Mouse (Mus musculus) embryonic fibroblast, embryonic 13.5 days (primary cell): ENCODE results near the gene Kitl. TPM values are rescaled to one million over a fixed set of nuclear protein-coding genes. Genes with fewer than 3 reads are reported as not detected.

ENCODE experiments used
- H3K27ac ChIP-seq: 2 replicates; pipeline ENCODE4 v1.5.1; 2012; ENCODE audit warnings: low read length, control low read depth, inconsistent platforms; ENCODE audit not compliant: insufficient read depth
- H3K4me1 ChIP-seq: 2 replicates; pipeline ENCODE4 v1.6.1; 2011; ENCODE audit warnings: low read length; ENCODE audit not compliant: control insufficient read depth, insufficient read depth
- H3K4me3 ChIP-seq: 2 replicates; pipeline ENCODE4 v1.5.1; 2011; ENCODE audit warnings: mild to moderate bottlenecking, control low read depth, low read length; ENCODE audit not compliant: insufficient read depth
- CTCF ChIP-seq: IDR thresholded peaks from 2 replicates; pipeline ENCODE4 v1.5.1; 2011; ENCODE audit warnings: mild to moderate bottlenecking, control low read depth, low read length, moderate library complexity, borderline replicate concordance; ENCODE audit not compliant: insufficient read depth
- POLR2A ChIP-seq: IDR thresholded peaks from 2 replicates; pipeline ENCODE4 v1.6.1; 2011; ENCODE audit warnings: low read depth, mild to moderate bottlenecking, control low read depth, low read length, moderate library complexity
- polyA plus RNA-seq: library from polyadenylated mRNA; stranded (reverse); fragments of >200 nt; gene quantifications from 2 replicates; pipeline ENCODE4 v1.2.4, GENCODE M21; 2011; ENCODE audit warnings: low read depth; ENCODE audit not compliant: missing spikeins, insufficient read length

The Kitl gene
- 10.2 and 12.2 TPM in 2 replicates for polyA plus RNA-seq

DNA sequence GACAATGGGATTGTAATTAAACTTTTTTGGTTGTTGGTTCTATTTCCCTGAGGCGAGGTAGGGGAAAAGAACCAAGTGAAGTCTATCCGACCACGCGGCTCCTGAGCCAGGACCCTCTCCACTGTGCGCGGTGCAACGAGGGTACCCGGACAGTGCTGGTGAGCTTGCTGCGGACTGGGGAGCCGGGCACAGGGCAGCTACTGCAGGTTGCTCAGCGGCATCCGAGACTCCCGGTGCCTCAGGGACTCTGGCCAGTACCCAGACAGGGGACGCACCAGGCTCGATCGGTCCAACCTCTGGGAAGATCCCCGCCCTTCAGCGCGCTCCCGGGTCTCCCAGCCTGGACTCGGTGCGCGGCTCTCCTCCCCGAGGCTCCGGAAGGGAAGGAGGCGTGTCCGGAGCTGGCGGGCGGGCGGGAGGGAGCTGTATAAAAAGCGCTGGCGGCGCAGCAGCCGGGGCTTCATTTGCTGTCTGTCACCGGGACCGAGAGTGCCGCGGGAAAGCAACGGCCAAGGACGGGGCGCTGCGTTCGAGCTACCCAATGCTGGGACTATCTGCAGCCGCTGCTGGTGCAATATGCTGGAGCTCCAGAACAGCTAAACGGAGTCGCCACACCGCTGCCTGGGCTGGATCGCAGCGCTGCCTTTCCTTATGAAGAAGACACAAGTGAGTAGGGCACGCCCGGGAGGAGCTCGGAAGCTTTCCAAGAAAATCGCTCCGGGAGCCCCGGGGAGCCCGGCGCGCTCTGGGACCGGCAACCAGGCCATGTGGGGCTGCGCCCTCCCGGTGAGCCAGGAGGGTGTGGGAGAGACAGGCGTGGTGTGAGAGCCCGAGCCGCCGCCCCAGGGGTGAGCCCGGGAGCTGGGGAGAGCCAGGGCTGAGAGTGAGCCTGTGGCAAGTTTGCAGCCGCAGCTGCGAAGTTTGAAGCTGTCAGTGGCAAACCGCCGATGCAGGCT, at the start of gene Kitl:
Kitl (plus strand) TSS at position 261 of the 956 bp plus-strand sequence.
- Histone ChIP-seq H3K4me1 (peaks cover 5% of the 10 kb centered on the region; the same call in 1 of the 2 replicates), H3K27ac (no peak within 1 kb of the TSS), H3K4me3 (peak within 1 kb of the TSS; percentile 83)
- TF ChIP-seq CTCF, result no peak
- peak; percentile 83 for TF ChIP-seq POLR2A

DNA sequence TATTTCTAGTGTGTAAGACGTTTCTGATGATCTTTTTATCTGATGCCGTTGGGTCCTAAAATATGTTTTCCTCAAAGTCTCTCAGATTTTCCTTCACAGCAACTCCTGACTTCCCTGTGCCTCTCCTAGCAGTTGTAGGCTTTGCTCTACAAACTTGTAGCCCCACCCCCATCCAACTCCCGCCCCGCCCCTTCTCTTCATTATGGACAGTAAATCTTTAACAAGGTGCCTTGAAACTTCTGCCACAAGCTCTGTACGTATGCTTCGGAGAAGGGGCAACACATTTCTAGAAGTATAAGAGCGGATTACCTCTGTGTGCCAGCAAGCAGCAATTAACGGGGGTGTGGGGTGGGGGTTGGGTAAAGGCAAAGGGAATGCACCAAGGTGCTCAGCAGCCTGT, 42.6 kb upstream of the Kitl start:
- H3K4me3 ChIP-seq, result no peak overlapping the region
- no peak overlapping the region for H3K27ac ChIP-seq
- TF ChIP-seq CTCF (no peak), POLR2A (no peak)
- H3K4me1 ChIP-seq, result no peaks in the 10 kb centered on the region

DNA sequence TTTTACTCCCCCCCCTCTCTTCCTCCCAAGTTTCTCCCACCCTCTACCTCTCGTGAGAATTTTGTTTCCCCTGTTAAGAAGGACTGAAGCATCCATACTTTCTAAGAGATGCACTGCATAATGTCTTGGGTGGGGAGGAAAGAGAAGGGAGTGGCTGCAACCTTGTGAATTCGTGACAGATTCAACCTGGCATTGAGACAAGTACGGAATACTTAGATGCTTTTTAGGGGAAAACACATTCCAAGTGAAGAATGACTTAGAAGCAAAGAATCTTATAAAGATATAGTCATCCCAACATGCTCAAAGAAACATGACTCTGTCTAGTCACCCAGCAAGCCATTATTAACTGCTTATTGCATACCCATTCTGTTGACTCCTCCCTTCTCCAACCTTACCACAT, 35.3 kb upstream of the Kitl start:
- TF ChIP-seq POLR2A (no peak), CTCF (no peak)
- no peaks in the 10 kb centered on the region for H3K4me1 ChIP-seq

DNA sequence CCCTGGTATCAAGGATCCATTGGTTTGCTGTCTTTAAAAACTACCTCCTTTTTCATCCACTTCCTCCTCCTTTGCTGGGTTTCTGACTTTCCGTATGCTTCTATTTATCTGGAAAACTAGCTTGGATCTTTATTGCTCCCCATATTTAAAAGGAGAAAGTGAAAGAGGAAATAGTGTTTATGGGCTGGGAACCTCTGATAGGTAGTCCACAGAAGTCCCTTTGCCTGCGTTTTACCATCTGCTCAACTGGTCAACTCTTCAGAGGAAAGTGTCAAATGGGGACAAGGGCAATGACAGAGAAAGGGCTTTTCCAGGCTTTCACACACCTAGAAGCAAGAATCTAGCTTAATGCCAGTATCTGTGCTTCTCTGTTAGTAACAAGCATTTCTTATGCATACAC, 34.5 kb upstream of the Kitl start:
- Histone ChIP-seq H3K4me1 (no peaks in the 10 kb centered on the region), H3K4me3 (no peak overlapping the region), H3K27ac (no peak overlapping the region)
- TF ChIP-seq POLR2A (no peak), CTCF (no peak)

More for the DNA sequence above, 35.3 kb upstream of the Kitl start:
- no peak overlapping the region for H3K4me3 ChIP-seq
- H3K27ac ChIP-seq, result no peak overlapping the region

DNA sequence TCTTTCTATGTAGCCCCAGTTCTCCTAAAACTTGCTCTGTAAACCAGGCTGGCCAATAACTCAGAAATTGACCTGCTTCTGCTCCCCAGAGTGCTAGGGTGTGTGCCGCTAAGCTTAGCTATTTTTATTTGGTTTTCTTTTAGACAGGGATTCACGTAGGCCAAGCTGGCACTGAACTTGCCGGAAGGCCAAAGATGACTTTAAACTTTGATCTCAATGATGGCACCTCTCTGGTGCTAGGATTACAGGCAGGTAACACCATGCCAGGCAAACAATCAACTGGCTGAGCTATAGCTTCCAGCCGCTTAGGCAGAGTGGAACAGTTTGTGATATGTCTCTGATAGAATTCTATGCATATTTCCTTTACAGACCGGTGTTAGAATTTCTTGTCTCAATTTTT, 33.5 kb upstream of the Kitl start:
- TF ChIP-seq POLR2A, result no peak
- TF ChIP-seq CTCF, result no peak
- H3K4me1 ChIP-seq, result no peaks in the 10 kb centered on the region

DNA sequence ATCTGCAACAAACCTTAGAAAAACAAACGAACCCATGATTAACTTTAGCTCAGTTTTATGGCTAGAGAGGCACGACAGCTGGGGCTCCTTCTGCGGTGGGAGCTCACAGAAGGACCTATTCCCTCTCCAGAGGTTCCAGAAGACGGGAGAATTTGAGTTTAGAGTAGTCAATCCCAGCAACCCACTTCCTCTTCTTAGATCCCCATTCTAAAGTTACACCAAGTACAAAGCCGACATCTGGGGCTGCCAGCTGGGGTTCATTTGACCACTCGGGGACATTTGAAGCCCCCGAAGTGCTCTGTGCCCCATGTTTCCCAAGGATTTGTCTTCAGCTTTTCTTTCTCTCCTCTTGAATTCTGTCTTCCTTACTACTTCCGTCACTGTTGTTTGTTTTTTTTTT, 28.7 kb upstream of the Kitl start:
- H3K4me1 ChIP-seq, result no peaks in the 10 kb centered on the region

More for the DNA sequence above, 33.5 kb upstream of the Kitl start:
- Histone ChIP-seq H3K27ac (no peak overlapping the region), H3K4me3 (no peak overlapping the region)

DNA sequence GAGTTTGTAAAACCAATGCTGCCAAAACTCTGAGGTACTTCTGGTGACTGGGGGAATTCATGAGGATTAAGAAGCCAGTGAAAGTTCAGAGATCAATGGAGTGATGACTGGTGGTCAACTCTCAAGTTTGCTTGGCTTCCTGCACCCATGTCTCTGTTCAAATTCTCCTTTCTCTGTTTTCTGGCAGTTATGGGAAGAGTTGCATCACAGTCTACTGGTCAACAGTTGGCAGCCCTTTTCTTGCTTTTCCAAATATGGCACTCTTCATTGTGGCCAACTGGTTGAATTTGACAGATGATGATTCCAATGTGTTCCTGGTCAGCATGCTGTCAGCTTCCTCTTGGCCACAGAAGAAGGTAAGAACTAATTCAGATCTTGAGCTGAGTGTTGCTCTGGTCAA, 25.7 kb upstream of the Kitl start:
- H3K4me3 ChIP-seq, result no peak overlapping the region
- H3K4me1 ChIP-seq, result no peaks in the 10 kb centered on the region
- TF ChIP-seq POLR2A, result no peak
- TF ChIP-seq CTCF, result no peak
- no peak overlapping the region for H3K27ac ChIP-seq

More for the DNA sequence above, 28.7 kb upstream of the Kitl start:
- no peak overlapping the region for H3K27ac ChIP-seq
- no peak overlapping the region for H3K4me3 ChIP-seq
- no peak for TF ChIP-seq CTCF
- no peak for TF ChIP-seq POLR2A

DNA sequence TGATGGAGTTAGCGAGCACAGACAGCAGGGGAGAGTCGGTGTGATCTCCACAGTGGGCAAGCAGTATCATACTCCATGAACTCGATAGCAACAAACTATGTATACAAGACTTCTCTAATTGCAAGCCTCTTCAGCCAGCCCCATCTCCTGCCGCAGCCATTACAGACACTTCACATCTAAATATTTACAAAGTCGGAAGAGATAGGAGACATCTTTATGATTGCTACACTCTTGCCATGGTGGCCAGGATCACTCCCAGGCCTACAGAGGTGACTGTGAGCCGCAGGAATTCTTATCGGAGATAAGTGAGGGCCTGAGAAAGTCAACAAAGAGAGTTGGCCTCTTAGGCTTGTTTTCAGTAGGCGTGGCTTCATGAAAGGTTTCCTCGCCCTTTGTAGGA, 23.3 kb upstream of the Kitl start:
- TF ChIP-seq CTCF (no peak), POLR2A (no peak)
- Histone ChIP-seq H3K4me3 (no peak overlapping the region), H3K4me1 (no peaks in the 10 kb centered on the region), H3K27ac (no peak overlapping the region)

DNA sequence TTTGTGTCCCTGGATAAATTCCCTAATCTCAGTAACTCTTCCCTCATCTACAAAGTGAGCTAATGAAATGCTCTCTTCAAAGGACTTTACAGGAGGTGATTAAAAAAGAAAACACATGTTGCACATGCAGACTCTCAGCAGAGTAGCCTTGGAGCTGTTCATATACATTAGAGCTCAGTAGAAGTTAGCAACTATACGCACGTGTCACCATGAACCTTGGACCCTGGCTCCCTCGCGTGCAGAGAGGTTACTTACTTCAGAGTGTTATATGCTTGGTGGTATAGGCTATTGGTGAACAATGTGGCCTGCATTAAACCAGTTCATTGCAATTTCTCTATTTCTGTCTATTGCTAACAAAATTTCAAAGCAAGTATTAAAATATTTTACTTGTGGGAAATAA, 14.0 kb upstream of the Kitl start:
- H3K4me1 ChIP-seq, result no peaks in the 10 kb centered on the region
- H3K4me3 ChIP-seq, result no peak overlapping the region
- TF ChIP-seq CTCF, result no peak
- TF ChIP-seq POLR2A, result no peak
- H3K27ac ChIP-seq, result no peak overlapping the region

DNA sequence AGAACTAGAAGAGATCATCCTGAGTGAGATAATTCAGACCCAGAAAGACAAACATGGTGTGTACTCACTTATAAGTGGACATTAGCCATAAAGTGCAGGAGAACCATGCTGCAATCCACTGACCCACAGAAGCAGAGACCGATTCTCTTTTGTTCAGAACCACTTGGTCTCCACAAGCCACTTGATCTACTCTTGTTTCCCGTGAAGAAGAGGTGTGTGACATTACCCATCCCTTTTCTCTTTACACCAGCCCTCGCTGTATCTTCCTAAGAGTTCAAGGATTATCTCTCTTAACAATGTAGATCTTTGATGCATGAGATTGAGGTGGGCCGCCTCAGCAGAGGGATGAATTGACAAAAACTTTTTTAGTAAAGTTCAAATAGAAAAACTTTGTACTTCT, 11.6 kb upstream of the Kitl start:
- TF ChIP-seq POLR2A (no peak), CTCF (no peak)
- Histone ChIP-seq H3K27ac (no peak overlapping the region), H3K4me1 (no peaks in the 10 kb centered on the region), H3K4me3 (no peak overlapping the region)
